Mouse (Mus musculus) lung, adult 18-20 months (tissue): ENCODE results near the gene Sept3.
A peak's percentile ranks its signal among the peaks of the same experiment; 100 is the strongest.
"Not testable (repeated sequence)": the region's sequence is repeated elsewhere in the genome, so short reads cannot be mapped to it uniquely, and the experiment has no call there.

Experiments
- DNase-seq, 2 experiments: peaks; one replicate each; pipeline ENCODE4 v3.0.0; 2022; ENCODE audit warnings: mixed read lengths in 2 of 2

Gene Sept3

GRCm38 (mm10) chr15:82274593-82274926 is at the start of gene Sept3:
Gene Sept3 (plus strand): TSS chr15:82274893.
- no peak for DNase-seq

GRCm38 (mm10) chr15:82225769-82226168 is 48.9 kb upstream of the Sept3 start:
- DNase-seq: no peak

DNA sequence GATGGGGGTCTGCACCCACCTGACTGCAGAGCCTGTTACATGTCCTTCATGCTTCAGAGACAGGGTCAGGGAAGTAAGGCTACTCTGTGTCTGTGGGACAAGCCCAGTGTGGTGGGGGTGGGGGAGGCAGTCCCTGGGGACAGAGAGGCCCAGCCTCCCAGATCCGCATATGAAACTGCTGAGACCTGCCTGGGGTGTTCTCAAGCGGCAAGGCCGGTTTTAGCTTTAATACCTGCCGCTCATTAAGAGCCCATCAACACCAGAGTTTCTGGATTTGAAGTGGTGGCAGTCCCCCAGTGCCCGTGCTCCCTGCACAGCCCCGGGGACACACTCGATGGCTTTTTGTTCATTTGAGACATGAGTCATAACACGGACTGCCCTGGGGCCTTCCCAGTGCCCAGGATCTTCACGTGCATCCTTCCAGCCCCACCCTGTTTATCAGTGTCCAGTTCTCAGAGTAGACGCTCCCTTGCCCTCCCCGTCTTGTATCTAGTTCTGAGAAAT is 45.1 kb upstream of the Sept3 start:
- no peak for DNase-seq

DNA sequence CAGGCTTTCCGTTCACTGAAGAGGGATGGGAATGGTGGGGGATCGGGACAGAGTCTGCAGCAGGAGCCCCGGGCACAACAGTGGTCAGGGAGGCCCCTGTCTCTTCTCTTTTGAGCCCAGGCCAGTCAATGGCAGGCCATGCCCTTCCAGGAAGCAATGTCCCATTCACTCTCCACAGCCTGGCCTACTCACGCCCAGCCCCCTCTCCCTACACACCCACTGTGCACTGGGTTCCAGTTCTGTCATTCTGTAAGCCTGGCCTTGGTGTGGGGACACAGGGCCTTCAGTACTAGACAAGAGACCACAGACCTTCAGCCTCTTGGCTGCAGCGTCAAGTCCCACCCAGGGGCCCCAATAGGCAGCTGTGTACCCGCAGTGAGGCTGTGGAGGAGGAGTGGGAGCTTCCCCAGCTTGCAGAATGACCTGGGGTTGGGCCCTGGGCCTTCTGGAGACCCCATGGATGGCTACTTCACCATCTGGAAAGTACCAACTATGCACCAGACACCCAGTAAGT is 44.5 kb upstream of the Sept3 start:
- DNase-seq: no peak

- no peak for DNase-seq
Observed at GRCm38 (mm10) chr15:82231100-82231499, 43.6 kb upstream of the Sept3 start.

DNA sequence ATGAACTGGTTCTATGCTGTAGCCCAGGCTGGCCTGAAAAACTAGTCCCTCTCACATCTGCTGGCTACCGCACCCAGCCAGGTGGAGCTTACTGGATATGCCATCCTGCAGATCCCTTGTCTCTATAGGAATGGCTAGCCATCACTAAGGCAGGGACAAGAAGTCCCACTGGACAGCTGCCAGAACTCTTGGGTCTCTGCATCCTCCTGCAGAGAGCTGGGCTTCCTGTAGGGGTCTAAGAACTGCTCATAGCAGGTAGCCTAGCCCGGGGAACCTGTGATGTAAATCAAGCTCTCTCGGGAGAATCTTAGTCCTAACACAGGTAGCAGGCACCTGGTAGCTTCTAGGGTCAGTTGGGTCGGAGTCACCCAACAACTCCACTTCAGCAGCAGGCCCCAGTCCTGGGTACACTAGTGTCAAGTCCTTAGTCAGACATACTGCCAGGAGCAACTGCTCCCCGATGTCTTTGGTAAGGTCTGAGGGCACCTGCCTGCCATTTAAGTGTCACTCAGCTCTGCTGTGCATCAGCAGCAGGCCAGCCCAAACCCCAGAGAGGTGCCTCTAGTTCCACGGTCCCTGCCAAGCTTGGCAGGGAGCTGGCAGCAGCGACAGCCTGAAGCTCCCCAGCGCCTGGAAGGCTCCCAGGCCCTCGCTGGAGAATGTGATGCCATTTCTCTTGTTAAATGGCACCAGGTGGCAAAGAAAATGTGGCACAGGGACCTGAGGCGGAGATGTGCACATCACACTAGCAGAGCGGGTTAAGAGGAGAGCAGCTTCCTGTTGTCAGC is 42.9 kb upstream of the Sept3 start:
- DNase-seq: no peak

GRCm38 (mm10) chr15:82232651-82233050 is 42.0 kb upstream of the Sept3 start:
- DNase-seq: no peak

DNA sequence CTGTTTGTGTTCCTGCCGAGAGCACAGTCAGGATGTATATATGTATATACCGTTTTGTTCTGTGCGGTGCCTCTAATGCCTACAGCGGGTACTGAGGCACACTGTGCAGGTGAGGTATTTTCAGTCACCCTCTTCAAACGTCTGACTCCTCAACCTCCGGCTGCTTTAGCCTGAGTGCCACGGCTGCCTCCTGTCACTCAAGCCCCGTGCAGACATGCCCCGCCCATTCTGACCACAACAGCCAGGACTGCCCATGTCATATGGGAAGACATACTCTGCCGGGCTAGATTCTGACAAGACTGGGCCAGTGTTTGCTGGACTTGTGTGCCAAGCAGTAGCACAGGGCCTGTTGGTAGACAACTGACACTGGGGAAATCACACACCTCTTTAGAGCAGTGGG is 39.0 kb upstream of the Sept3 start:
- DNase-seq: no peak

- DNase-seq: peak; percentile 80
Observed at GRCm38 (mm10) chr15:82236565-82236964, 38.1 kb upstream of the Sept3 start.

- no peak for DNase-seq
Observed at GRCm38 (mm10) chr15:82243311-82243710, 31.4 kb upstream of the Sept3 start.

DNA sequence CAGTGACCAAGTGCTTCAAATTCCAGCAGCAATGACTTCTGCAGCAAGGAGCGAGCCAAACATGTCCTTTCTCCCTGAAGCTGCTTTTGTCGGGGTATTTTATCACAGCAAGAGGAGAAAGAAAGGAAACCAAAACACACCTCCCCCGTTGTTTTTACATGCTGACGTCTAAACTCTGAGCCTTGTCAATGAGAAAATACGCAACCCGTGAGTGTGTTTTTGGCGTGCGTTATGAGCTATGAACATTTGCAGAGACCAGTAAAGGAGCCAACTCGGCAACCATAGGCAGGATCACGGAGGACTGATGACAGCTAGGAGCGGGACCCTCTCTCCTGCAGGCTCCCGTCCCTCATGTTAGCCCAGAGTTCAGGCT is 31.0 kb upstream of the Sept3 start:
- no peak for DNase-seq

- peak; percentile 90 to 91 for DNase-seq
Observed at GRCm38 (mm10) chr15:82244115-82244804, 30.4 kb upstream of the Sept3 start, which contains the start of gene Cenpm. Gene Cenpm (minus strand): TSS chr15:82244748.

DNA sequence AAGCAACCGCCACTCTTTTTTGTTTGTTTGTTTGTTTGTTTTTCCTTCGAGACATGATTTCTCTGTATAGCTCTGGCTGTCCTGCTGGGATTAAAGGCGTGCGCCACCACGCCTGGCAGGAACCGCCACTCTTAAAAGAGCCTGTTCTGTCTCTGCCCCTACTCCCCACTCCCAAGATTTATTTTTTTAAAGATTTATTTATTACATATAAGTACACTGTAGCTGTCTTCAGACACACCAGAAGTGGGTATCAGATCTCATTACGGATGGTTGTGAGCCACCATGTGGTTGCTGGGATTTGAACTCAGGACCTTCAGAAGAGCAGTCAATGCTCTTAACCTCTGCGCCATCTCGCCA is 29.9 kb upstream of the Sept3 start:
- not testable (repeated sequence) for DNase-seq

DNA sequence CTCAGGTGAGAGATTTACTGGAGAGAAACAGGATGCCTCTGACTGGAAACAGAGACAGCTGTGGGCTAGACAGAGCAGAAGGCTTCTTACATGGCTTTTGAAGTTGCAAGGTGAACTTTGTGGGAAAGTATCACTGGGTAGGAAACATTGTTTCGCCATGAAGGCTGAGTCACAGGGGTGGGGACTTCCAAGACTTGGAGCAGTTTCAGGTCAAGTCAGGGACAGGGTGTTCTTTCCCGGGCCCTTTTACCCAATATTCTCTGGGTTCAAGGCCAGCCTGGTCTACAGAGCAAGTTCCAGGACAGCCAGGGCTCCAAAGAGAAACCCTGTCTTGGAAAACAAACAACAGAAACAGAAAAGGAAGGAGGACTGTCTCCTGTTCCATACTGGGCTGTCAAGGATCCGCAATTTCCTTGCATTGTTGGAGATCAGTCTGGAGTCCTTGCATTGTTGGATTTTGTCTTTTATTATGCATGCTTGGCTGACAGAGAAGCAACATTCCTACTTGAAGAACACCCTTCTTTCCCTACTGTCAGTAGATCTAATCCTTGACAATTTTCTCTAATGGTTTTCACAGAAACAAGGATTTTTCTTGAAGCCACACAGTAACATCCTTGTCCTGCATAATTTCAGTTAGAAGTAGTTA is 27.4 kb upstream of the Sept3 start:
- DNase-seq: no peak

- no peak for DNase-seq
Observed at GRCm38 (mm10) chr15:82251579-82251978, 23.1 kb upstream of the Sept3 start.

GRCm38 (mm10) chr15:82252097-82252496 is 22.6 kb upstream of the Sept3 start, which contains the start of gene 1500009C09Rik:
Gene 1500009C09Rik (plus strand): TSS chr15:82252397.
- no peak for DNase-seq

DNA sequence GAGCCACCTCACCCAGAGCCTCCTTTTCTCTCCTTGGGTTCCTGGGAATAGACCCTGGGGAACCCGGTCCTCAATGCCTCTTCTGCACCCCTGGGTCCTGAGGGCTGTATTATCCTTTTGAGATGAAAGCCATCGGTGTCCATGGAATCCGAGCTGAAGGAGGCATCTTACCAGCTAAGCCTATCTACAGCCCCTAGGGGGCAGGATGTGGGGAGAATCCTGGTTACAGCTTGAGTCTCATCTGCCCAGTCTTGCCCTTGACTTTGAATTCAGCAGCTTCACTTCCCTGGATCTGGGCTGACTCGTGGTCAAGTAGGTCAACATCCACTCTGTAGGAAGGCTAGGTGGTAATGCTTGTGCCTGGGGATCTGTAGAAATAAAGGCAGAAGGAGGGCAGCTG is 19.4 kb upstream of the Sept3 start:
- no peak for DNase-seq

DNA sequence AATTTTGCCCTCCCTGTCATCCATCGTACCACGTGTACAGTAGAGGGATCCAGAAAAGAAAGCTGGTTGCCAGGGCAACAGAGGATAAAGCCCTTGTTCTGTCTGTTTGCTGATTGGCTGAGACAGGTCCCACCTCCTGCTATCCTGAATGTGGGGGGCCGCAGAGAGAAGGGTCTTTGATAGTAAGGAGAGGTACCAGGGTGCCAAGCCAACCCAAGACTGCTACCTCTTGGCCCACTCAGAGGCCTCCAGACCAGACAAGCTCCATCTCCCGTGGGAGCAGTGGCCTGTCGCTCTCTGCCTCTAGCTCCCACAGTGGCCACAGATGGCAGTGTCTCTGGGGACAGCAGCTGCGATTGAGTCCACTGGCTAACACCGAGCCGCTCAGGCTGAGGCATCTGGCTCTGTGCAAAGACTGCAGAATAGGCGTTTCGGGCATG is 18.7 kb upstream of the Sept3 start:
- no peak for DNase-seq

DNA sequence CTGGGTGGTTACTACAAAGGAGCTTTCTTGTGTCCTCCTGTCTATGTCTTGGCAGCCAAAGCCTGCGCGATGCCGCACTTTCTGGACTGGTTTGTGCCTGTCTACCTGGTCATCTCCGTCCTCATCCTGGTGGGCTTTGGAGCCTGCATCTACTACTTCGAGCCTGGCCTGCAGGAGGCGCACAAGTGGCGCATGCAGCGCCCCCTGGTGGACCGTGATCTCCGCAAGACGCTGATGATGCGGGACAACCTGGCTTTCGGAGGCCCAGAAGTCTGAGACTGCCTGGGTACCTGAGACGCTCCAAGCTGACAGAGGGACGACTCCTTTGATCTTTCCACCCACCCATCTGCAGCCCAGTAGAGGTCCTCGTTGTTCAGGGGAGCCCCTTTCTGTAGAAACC is 15.2 kb upstream of the Sept3 start:
- DNase-seq: peak; percentile 16 to 17

DNA sequence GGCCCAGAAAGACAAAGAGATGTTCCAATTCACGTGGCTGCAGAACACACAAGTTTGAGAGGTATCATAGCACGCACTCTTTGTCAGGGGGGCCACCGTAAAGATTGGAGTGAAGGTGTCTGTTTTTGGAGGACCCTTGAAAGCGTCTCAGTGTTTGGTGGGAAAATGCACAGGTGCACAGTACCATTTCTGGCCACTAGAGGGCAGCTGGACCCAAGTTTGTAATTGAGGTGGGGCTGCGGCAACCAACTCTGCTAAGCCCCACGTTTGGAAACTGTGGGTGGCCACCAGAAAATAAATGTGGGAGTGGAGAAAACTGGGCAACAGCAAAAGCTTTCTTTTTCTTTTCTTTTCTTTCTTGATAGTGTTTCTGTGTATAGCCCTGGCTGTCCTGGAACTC is 8.3 kb upstream of the Sept3 start:
- peak; percentile 35 to 56 for DNase-seq

DNA sequence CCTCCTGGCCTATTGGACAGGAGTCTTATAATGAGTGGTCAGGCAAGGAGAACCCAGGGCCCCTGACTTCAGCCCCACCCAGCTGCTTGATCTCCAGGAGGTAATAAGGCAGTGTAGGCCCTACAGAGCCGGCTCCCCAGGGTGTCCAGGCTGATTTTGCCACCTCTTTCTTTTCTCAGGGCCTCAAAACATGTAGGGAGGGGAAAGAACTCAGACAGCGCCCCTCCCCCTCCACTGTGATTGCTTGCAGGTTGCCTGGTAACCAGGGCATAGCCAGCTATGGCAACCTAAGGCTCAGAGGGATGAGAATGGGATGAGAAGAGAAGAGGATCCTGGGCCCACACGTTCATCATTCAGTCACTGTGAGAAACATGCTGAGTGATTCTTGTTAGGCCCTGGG is 6.5 kb upstream of the Sept3 start:
- no peak for DNase-seq

- DNase-seq: no peak
Observed at GRCm38 (mm10) chr15:82268783-82269182, 5.9 kb upstream of the Sept3 start.

GRCm38 (mm10) chr15:82271201-82271600 is 3.5 kb upstream of the Sept3 start:
- peak; percentile 45 to 49 for DNase-seq

GRCm38 (mm10) chr15:82272295-82272694 is 2.4 kb upstream of the Sept3 start:
- no peak for DNase-seq
